Mouse (Mus musculus): Measurements from ENCODE around the gene Fkbp5.
A peak's percentile ranks its signal among the peaks of the same experiment; 100 is the strongest.

The Fkbp5 gene

GRCm38 (mm10) chr17:28523355-28524008 is 6.2 kb upstream of the Fkbp5 start:
- DNase-seq (ENCODE audit: low read depth, low spot score) = no peak

- DNase-seq (ENCODE audit: low read depth, low spot score) = peak; percentile 80
These were observed 5.5 kb upstream of the Fkbp5 start for GRCm38 (mm10) chr17:28522623-28523354.

- no peak for DNase-seq (ENCODE audit: low read depth, low spot score)
These were observed 4.6 kb upstream of the Fkbp5 start for GRCm38 (mm10) chr17:28521920-28522319.

DNA sequence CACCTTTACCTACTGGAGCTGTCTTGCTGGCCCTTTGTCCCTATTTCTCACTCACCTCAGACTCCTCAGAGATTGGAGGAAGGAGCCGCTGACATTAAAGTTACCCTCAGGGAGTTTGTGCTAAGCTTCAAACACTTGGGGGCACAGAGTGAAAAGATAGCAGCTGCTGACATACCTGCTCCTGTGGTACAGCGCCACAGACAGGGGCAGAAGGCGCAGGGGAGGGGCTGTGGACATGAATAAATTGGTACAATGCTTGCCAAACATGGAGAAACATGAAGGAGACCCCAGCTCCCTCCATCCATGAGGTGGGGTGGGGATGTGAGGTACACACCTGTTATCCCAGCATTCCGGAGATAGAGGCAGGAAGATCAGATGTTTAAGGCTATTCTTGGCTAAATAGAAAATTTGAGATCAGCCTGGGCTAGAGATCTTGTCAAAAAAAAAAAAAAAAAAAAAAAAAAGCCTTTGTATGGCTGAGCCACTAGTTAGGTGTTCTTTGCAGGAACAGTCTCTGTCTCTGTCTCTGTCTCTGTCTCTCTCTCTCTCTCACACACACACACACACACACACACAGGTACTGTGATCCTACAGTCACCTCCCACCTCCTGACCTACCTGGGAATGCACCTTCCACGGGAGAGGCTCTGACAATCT is 3.9 kb upstream of the Fkbp5 start:
- DNase-seq (ENCODE audit: low read depth, low spot score) = no peak

DNA sequence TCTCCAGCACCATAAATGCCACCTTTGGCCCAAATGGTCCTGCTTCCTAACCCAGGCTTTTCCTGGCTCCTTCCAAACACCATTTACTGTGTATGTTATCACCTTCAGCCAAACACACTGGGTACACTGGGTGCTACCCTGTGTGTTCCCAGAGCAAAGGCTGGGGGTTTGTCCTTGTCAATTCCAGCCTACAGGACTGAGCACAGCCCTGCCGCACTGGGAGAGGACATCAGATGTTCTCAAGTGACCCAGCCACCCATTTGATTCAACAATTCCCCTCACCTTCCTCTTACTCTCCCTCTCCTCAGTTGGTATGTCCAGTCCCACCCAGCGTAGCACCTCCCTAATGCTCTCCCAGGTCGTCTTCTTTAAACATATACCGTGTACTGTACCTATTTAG is 3.2 kb upstream of the Fkbp5 start:
- DNase-seq (ENCODE audit: low read depth, low spot score) = no peak

DNA sequence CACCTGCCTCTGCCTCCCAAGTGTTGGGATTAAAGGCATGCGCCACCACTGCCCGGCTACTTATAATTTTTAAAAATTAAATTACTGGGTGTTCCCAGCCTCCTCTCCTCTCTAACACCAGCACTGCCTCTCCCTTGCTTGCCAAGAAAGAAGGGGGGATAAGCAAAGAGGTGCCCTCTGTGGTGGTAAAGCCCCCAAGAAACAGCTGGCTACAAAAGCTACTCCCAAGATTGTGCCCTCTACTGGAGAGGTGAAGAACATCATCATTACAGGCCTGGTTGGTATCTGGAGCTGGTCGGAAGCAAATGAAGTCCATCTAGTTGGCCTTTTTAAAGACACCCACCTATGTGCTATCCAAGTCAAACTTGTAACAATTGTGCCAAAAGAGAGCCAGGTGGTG is 2.5 kb upstream of the Fkbp5 start:
- DNase-seq (ENCODE audit: low read depth, low spot score) = no peak

DNA sequence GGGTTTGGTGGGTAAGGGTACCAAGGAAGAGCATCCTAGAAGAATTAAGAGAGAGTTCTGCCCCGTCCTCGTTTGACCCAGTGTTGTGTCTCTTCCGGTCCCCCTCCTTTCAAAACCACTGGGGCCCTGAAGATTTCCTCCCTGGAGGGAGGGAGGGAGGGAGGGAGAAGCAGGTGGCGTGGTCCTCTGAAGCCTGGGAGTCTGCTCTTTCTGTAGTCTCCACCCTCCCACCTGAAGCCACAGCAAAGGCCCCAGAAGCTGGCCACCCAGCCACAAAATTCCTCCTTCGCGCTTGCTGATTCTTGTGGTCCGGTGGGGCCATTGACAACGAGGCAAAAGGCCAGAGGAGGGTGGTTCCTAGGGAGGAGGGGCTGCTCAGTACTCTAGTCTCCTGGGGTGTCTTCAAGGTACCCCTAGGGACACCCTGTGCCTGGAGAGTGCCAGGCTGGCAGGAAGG is 1.3 kb upstream of the Fkbp5 start:
- no peak for DNase-seq (ENCODE audit: low read depth, low spot score)

DNA sequence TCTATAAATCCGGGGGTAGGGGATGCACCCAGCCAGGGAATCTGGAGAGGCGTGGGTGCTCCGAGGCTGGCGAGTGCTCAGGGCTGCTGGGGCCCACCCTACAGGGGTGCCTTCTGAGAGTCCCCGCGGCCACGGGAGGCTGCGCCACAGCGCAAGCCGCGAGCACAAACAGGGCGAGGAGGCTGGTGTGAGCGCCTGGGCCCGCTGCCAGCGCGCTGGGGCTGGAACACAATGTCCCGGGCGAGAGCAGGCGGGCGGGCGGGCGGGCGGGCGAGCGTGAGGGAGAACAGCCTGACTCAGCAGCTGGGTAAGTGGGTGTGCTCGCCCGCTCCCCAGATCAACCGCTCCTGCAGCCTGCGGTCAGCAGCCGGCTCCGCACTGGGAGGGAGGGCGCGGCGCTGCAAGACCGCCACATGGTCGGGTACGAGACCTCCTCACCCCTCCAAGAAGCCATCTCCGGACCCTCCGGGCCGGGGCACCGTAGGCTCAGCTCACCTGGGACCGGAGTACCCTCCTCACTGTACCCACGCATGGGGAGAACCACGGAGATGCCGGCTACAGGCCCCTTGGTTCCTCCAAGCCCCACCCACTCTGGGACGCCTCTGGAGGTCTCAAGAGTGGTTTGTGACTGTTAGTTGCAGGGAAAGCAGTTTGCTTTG is 758 bp upstream of the Fkbp5 start:
- DNase-seq (ENCODE audit: low read depth, low spot score) = no peak

DNA sequence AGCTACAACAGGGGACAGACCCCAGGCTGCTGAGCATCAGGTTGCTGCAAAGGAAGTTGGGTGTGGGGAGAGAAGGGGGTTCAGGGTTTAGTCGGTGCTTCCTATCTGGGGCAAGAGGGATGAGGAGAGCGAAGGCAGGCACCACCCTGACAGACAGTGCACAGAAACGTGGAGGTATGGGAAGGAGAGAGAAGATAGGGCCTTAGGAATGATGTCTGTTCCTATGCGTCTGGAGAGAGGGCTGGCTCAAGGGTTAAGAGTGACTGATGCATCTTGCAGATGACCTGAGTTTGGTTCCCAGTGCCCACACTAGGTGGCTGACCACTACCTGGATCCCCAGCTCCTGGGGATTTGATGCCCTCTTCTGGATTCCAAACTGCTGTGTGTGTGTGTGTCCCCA is 446 bp downstream of the Fkbp5 start:
- no peak for DNase-seq (ENCODE audit: low read depth, low spot score)

DNA sequence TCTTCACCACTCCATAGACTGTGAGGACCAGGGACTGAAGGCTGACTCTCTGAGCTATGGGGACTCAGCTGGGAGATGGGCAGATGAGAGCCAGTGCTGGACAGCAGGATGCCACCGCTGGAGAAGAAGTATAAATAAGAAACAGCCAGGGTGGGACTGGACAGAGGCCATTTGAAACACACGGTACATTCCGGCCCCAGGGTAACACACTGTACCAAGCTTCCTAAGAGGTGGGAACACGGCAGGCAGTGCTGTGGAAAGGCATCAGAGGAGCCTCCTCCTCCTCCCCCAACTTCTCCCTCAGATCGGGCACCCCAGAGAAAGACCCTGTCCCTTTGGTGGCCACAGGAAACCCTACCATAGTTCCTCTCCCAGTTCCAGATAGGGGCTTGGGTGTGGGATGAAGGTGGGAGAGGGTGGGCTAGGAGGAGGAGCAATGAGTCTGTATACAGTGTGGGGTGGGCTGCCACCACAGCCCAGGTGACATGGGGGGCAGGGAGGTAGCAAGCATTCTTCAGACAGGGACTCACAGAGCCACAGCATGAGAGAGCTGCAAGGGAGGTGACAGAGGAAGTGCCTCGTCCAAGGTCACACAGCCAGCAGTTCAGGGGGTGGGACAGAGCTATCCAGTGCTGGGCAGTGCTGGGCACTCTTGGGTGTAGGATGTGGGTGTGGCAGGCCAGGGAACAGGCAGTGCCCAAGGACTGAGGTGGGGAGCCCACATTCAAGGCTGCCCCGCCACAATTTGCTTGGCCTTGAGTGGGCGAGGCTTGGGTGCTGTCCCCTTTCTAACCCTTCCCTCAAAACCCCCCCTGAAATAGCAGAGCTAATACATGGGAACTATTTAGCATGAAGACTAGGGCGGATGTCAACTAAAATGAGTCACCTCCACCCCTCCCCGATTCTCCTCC is 1.6 kb downstream of the Fkbp5 start:
- no peak for DNase-seq (ENCODE audit: low read depth, low spot score)

- no peak for DNase-seq (ENCODE audit: low read depth, low spot score)
These were observed 2.8 kb downstream of the Fkbp5 start for GRCm38 (mm10) chr17:28514555-28514954.

- DNase-seq (ENCODE audit: low read depth, low spot score) = no peak
These were observed 3.5 kb downstream of the Fkbp5 start for GRCm38 (mm10) chr17:28513844-28514243.

GRCm38 (mm10) chr17:28513337-28513736 is 4.0 kb downstream of the Fkbp5 start:
- no peak for DNase-seq (ENCODE audit: low read depth, low spot score)

DNA sequence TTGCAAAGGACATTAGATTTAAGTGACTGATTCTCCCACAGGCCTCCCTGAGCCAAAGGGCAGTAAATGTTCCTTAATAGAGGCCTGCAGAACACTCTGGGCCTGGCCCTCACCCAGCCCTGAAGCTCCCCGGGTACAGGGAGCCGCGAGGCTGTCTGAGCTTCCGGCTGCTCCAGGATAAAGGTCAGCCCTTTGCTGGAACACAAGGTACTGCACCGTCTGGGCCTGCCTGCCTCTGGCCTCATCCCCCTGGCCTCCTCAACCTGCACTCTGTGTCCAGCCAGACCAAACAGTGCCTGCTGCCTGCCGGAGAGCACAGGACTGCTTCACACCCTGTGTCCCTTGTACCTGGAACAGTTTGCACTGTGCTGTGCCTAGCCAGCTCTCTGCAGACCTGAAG is 4.6 kb downstream of the Fkbp5 start:
- DNase-seq (ENCODE audit: low read depth, low spot score) = no peak

- DNase-seq (ENCODE audit: low read depth, low spot score) = no peak
These were observed 5.4 kb downstream of the Fkbp5 start for GRCm38 (mm10) chr17:28511616-28512541.

DNA sequence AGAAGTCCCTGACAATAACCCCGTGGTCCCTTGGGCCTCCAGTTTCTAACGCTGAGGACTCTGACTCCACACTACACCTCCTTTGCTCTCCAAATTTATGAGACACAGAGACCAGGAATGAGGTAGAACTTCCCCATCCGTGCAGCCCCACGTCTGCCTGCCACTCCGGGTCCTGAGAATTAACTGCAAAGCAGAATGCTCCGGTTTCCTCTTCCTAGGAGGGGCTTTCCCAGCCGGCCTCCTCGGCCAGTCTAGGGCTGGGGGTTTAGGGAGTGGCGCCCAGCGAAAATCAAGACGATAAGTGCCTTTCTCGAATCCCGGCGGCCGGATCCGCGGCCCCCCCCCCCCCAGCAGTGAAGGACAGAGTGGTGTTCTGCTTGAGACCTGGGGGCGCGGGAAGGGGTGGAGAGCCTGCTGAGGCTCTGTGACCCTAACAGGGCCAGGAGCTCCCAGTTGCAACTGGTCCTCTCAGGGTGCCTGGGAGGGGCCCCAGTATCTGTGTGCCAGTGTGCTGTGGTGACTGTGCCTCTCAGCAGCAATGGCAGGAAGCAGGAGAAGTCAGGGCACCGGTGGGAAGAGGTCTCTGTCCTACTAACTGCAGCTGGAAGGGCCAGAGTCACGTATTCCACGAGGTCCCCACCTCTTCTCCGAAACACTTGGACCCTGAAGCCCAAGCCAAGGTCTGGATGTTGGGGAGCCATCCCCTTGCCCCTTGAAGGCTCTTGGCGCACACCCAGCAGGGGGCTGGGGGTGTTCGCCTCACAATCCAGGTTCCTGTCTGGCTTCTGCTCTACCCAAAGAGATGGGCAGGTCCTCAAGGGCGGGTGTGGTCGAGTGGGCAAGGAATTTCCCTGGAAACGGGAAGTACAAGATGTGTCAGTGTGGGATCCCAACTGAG is 6.6 kb downstream of the Fkbp5 start:
- no peak for DNase-seq (ENCODE audit: low read depth, low spot score)

DNA sequence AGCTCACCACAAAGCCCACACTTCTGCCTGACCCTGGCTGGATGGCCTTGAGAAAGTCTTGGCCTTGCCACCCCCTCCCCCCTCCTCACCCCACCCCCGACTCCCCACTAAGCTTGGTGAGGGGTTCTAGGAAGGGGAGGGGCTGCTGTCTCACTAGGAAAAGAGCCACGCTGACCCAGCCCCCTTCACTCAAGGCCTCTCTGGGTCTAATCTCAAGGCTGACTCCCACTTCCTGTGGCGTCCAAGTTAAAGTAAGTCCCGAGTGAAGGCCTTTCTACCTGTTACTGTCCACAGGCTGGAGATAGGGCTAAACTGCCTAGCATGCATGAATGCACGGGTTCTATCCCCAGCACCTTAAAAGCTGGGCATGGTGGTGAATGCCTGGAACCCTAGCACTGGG is 9.8 kb downstream of the Fkbp5 start:
- no peak for DNase-seq (ENCODE audit: low read depth, low spot score)

DNA sequence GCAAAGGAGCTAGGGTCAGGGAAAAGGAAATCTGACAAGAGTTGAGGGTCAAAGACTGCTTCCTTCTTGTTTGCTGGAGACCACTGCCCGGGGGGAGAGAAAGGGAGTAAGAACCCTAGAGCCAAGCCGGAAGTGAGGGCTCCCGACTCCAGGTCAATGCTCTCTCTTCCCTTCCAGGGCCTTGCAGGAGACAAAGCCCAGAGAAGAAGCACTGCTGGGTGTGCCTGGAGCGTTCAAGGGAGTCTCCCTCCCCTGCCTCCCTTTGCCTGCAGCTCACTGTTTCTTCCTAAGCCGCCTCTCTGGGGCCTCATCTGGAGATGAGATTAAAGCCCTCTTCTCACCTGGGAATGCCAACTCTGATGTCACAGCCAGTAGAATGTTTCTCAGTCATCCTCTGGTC is 10.4 kb downstream of the Fkbp5 start:
- DNase-seq (ENCODE audit: low read depth, low spot score) = no peak

DNA sequence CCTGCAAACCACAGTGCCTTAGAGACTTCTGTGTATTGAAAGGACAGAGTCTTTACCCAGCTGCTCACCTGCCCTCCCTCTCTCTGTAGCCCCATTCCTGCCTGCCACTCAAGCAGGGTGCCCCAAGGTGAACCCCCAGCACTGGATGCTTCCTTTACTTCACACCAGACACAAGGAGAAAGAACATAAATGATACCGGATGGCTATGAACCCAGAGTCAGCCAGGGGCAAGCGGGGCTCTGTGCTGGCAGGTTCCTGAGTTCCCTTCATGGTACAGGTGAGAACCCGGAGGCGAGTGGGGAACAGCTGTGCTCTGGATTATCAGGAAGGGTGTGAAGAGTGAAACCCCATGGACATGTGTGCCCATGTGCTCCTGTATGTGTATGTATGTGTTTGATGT is 11.7 kb downstream of the Fkbp5 start:
- no peak for DNase-seq (ENCODE audit: low read depth, low spot score)

All from forelimb bud, embryonic 11.5 days (tissue).